Mouse (Mus musculus) bone marrow macrophage, adult 2 months (primary cell): ENCODE results near the gene Smco1.

Experiments
- CTCF ChIP-seq: IDR thresholded peaks from 2 replicates; pipeline ENCODE4 v1.5.1; 2012; ENCODE audit warnings: low read depth, mild to moderate bottlenecking, low read length, moderate library complexity
- POLR2A ChIP-seq: IDR thresholded peaks from 2 replicates; pipeline ENCODE4 v1.6.1; 2012; ENCODE audit warnings: mild to moderate bottlenecking, low read depth, low read length, borderline replicate concordance

- TF ChIP-seq POLR2A: no peak
- TF ChIP-seq CTCF: peak; percentile 67; the same call in 1 of the 2 replicates
Observed at GRCm38 (mm10) chr16:32273338-32273737, 2.1 kb downstream of the Smco1 start.
